Mouse (Mus musculus): ENCODE results near the gene Il17c.

Gene Il17c

DNA sequence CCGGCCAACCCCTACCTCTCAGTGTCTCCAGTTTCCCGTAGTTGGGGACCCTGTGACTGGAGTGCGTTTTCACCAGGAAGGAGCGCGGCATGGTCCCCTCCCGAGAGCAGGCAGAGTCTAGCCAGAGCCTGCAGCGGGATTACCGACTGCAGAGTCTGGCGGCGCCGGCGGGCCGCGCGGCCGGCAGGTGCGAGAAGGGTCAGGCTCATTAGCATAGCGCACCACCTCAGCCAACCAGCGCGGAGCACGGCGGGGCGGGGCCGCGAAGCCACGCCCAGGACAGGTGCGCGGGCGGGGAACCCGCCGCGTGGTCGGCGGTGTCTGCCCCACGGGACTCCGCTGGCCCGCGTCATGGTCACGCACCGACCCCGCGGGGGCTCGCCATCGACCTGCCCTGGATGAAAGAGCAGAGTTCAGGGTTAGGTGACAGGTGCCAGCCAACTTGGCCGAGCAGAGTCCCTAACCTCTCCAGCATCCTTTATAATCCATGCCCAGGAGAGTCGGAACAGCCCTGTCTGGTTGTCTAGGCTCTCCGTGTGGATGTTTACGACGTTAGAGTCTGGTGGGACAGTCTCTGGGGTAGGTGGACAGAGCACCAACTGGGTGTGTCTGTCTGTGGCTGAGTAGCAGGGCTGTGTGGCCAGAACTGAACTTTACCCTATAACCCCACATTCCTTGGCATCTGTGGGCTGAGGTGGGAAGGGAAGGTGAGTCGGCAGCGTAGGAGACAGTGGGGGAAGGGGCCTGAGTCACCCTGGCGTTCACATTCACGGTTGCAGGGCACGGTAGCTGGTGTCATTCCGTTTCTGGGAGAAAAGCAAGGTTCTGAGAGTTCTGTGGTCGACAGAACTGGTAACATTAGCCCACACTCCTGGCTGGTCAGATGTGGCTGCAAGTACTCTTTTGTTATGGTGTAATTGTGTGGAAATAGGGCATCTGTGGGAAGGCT is 39.0 kb downstream of the Il17c start, which contains the start of gene Snai3:
TSS of gene Snai3 (minus strand) at position 210 of the 949 bp plus-strand sequence.
- peak; percentile 50 to 64 for DNase-seq

- no peak for DNase-seq
Observed at GRCm38 (mm10) chr8:122461473-122462148, 39.8 kb downstream of the Il17c start.

GRCm38 (mm10) chr8:122462510-122462909 is 40.7 kb downstream of the Il17c start:
- no peak for DNase-seq

GRCm38 (mm10) chr8:122463651-122464640 is 42.1 kb downstream of the Il17c start:
- DNase-seq, result no peak

DNA sequence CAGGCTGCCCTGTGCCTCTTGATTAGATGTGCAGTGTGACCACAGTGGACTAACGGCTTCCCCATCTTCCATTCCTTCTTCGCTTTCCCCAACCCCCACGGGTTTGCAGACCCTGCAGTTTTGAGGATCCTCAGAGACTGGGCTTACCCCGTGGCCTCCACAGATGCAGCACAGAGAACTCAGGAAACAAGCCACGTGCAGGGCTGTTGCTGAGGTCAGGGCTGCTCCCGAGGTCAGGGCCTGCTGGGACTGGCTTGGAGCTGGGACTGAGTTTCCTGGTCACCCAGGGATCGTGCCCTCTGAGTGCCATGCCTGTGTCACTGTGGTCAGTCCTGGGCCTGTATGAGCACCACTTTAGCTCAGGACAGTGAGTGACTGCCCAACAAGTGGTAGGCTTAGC is 43.2 kb downstream of the Il17c start:
- no peak for DNase-seq

GRCm38 (mm10) chr8:122467816-122468215 is 46.0 kb downstream of the Il17c start:
- no peak for DNase-seq

DNA sequence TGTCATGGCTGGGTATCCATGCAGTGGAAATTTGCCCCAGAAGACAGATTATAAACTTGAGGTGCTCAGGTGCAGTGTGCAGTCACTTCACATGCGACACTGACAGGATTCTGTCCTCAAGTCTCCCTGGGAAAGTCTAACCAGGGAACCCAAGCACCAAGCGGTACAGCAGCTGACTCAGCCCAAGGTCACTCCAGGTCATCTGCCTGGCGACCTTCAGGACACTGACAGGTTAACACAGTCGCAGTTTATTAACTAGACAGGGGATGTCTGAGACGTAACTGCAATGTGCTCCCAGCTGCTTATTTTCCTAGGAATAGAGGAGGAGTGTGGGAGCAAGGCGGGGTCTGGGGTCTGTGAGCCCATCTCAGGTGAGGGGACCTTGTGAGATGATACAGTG is 47.6 kb downstream of the Il17c start:
- no peak for DNase-seq

- DNase-seq, result no peak
Observed at GRCm38 (mm10) chr8:122469965-122470364, 48.1 kb downstream of the Il17c start.

- no peak for DNase-seq
Observed at GRCm38 (mm10) chr8:122470691-122471090, 48.9 kb downstream of the Il17c start.

All from spleen, adult 18-20 months (tissue).